Mouse (Mus musculus): ENCODE results near the gene Eif2b5. TPM values are rescaled to one million over a fixed set of nuclear protein-coding genes. Genes with fewer than 3 reads are reported as not detected.

The Eif2b5 gene
- polyA plus RNA-seq, 1 experiment from 2014 or later, result 93.7 TPM

GRCm38 (mm10) chr16:20555000-20555399 is 56.4 kb downstream of the Eif2b5 start:
- Histone ChIP-seq H3K27ac (ENCODE audit: low read length) (no peak overlapping the region), H3K9me3 (ENCODE audit: control insufficient read depth, low read length) (no peaks in the 10 kb centered on the region), H3K4me3 (ENCODE audit: low read length) (no peak overlapping the region), H3K36me3 (ENCODE audit: control insufficient read depth, insufficient read depth, low read length) (peaks cover 21% of the 10 kb centered on the region), H3K4me1 (ENCODE audit: control insufficient read depth, insufficient read depth, low read length) (no peaks in the 10 kb centered on the region), H3K4me2 (ENCODE audit: low read depth, low read length) (no peak overlapping the region), H3K27me3 (replicated peaks; ENCODE audit: control insufficient read depth, insufficient read depth, low read length) (no peaks in the 10 kb centered on the region), H3K9ac (ENCODE audit: low read depth, low read length) (no peak overlapping the region)
- ATAC-seq, result no peak
- WGBS, result 86% methylated on average over 6 of the region's 6 CpGs

- ATAC-seq, result no peak
- WGBS, result 57% methylated on average over 7 of the region's 7 CpGs
Measured at GRCm38 (mm10) chr16:20557381-20557780, 58.8 kb downstream of the Eif2b5 start.

More at GRCm38 (mm10) chr16:20557381-20557780, 58.8 kb downstream of the Eif2b5 start:
- no peak overlapping the region for H3K9ac ChIP-seq (ENCODE audit: low read depth, low read length)
- H3K27ac ChIP-seq (ENCODE audit: low read length), result no peak overlapping the region
- H3K4me3 ChIP-seq (ENCODE audit: low read length), result no peak overlapping the region
- H3K36me3 ChIP-seq (ENCODE audit: control insufficient read depth, insufficient read depth, low read length), result peaks cover 22% of the 10 kb centered on the region
- no peak overlapping the region for H3K4me2 ChIP-seq (ENCODE audit: low read depth, low read length)
- no peaks in the 10 kb centered on the region for H3K27me3 ChIP-seq (replicated peaks; ENCODE audit: control insufficient read depth, insufficient read depth, low read length)
- H3K9me3 ChIP-seq (ENCODE audit: control insufficient read depth, low read length), result no peaks in the 10 kb centered on the region
- no peaks in the 10 kb centered on the region for H3K4me1 ChIP-seq (ENCODE audit: control insufficient read depth, insufficient read depth, low read length)

Other genes with a start within 250 kb of the Eif2b5 start
- 86.4 and 91.6 TPM in 2 replicates for gene Parl, start 196.4 kb upstream of the Eif2b5 start, polyA plus RNA-seq (2015; fragmentation: Nextera tagmentation; extraction: Ambion mirVana)
- gene Cyp2ab1, start 173.4 kb upstream of the Eif2b5 start, polyA plus RNA-seq (2015; fragmentation: Nextera tagmentation; extraction: Ambion mirVana), result not detected in 2 replicates
- gene Abcc5, start 72.4 kb upstream of the Eif2b5 start, polyA plus RNA-seq (2015; fragmentation: Nextera tagmentation; extraction: Ambion mirVana), result 28.0 and 31.0 TPM in 2 replicates
- gene Dvl3, start 18.2 kb downstream of the Eif2b5 start, polyA plus RNA-seq (2015; fragmentation: Nextera tagmentation; extraction: Ambion mirVana), result 15.7 and 18.5 TPM in 2 replicates
- 679 and 681 TPM in 2 replicates for gene Ap2m1, start 36.7 kb downstream of the Eif2b5 start, polyA plus RNA-seq (2015; fragmentation: Nextera tagmentation; extraction: Ambion mirVana)
- 64.8 and 67.7 TPM in 2 replicates for gene Abcf3, start 49.8 kb downstream of the Eif2b5 start, polyA plus RNA-seq (2015; fragmentation: Nextera tagmentation; extraction: Ambion mirVana)
- 5.5 and 5.6 TPM in 2 replicates for gene Vwa5b2, start 90.7 kb downstream of the Eif2b5 start, polyA plus RNA-seq (2015; fragmentation: Nextera tagmentation; extraction: Ambion mirVana)
- 31.7 and 34.7 TPM in 2 replicates for gene Eef1akmt4, start 112.8 kb downstream of the Eif2b5 start, polyA plus RNA-seq (2015; fragmentation: Nextera tagmentation; extraction: Ambion mirVana)
- gene Gm49333, start 112.8 kb downstream of the Eif2b5 start, polyA plus RNA-seq (2015; fragmentation: Nextera tagmentation; extraction: Ambion mirVana), result not detected in 2 replicates
- 44.3 and 47.5 TPM in 2 replicates for gene Alg3, start 112.9 kb downstream of the Eif2b5 start, polyA plus RNA-seq (2015; fragmentation: Nextera tagmentation; extraction: Ambion mirVana)
- 0.38 and 0.40 TPM in 2 replicates for gene Camk2n2, start 122.5 kb downstream of the Eif2b5 start, polyA plus RNA-seq (2015; fragmentation: Nextera tagmentation; extraction: Ambion mirVana)
- gene Ece2, start 131.0 kb downstream of the Eif2b5 start, polyA plus RNA-seq (2015; fragmentation: Nextera tagmentation; extraction: Ambion mirVana), result 1.7 TPM in 2 replicates
- 276 and 309 TPM in 2 replicates for gene Psmd2, start 152.8 kb downstream of the Eif2b5 start, polyA plus RNA-seq (2015; fragmentation: Nextera tagmentation; extraction: Ambion mirVana)
- gene Eif4g1, start 169.5 kb downstream of the Eif2b5 start, polyA plus RNA-seq (2015; fragmentation: Nextera tagmentation; extraction: Ambion mirVana), result 158 and 162 TPM in 2 replicates
- 6.2 and 6.8 TPM in 2 replicates for gene Fam131a, start 194.4 kb downstream of the Eif2b5 start, polyA plus RNA-seq (2015; fragmentation: Nextera tagmentation; extraction: Ambion mirVana)
- gene Polr2h, start 218.8 kb downstream of the Eif2b5 start, polyA plus RNA-seq (2015; fragmentation: Nextera tagmentation; extraction: Ambion mirVana), result 84.5 and 95.5 TPM in 2 replicates
- gene Clcn2, start 218.9 kb downstream of the Eif2b5 start, polyA plus RNA-seq (2015; fragmentation: Nextera tagmentation; extraction: Ambion mirVana), result 12.0 and 13.1 TPM in 2 replicates
- gene Chrd, start 234.3 kb downstream of the Eif2b5 start, polyA plus RNA-seq (2015; fragmentation: Nextera tagmentation; extraction: Ambion mirVana), result 3.0 and 3.1 TPM in 2 replicates
- 2.6 and 2.9 TPM in 2 replicates for gene Thpo, start 235.7 kb downstream of the Eif2b5 start, polyA plus RNA-seq (2015; fragmentation: Nextera tagmentation; extraction: Ambion mirVana)